Mouse (Mus musculus): Measurements from ENCODE around the gene Rrn3. TPM values are rescaled to one million over a fixed set of nuclear protein-coding genes. Genes with fewer than 3 reads are reported as not detected.
"Not testable (repeated sequence)": the region's sequence is repeated elsewhere in the genome, so short reads cannot be mapped to it uniquely, and the experiment has no call there.

The Rrn3 gene
- 59.2 and 60.1 TPM in 2 replicates for polyA plus RNA-seq (2015; fragmentation: Nextera tagmentation; extraction: Ambion mirVana)

- peak within 1 kb of the TSS; percentile 97 for H3K4me3 ChIP-seq
- H3K4me2 ChIP-seq: peak within 1 kb of the TSS; percentile 76
- H3K9ac ChIP-seq: peak within 1 kb of the TSS; percentile 95
- no peaks in the 10 kb centered on the region for H3K9me3 ChIP-seq
- under 1% methylated on average over 54 of the region's 57 CpGs for WGBS
- H3K27ac ChIP-seq: peak within 1 kb of the TSS; percentile 85
- peaks cover 11% of the 10 kb centered on the region for H3K36me3 ChIP-seq
- H3K4me1 ChIP-seq: peaks cover 20% of the 10 kb centered on the region
- H3K27me3 ChIP-seq: no peaks in the 10 kb centered on the region
- ATAC-seq (ENCODE audit: borderline replicate concordance, extremely low read depth, low FRiP score, low TSS enrichment): peak; percentile 98
These were observed at the start of gene Rrn3 for GRCm38 (mm10) chr16:13780353-13781036. Gene Rrn3, plus strand, starts transcription at chr16:13780708.

- WGBS: 67% methylated on average over 3 of the region's 3 CpGs
- no peak for ATAC-seq (ENCODE audit: borderline replicate concordance, extremely low read depth, low FRiP score, low TSS enrichment)
- Histone ChIP-seq H3K4me2 (no peak overlapping the region), H3K4me1 (peaks cover 4% of the 10 kb centered on the region; the same call in 1 of the 2 replicates), H3K4me3 (no peak overlapping the region), H3K36me3 (no peaks in the 10 kb centered on the region), H3K9me3 (no peaks in the 10 kb centered on the region), H3K27ac (no peak overlapping the region), H3K9ac (no peak overlapping the region), H3K27me3 (no peaks in the 10 kb centered on the region)
These were observed 47.7 kb upstream of the Rrn3 start for GRCm38 (mm10) chr16:13732786-13733185.

GRCm38 (mm10) chr16:13733518-13734137 lies 46.9 kb upstream of the Rrn3 start:
- Histone ChIP-seq H3K9me3 (no peaks in the 10 kb centered on the region), H3K4me2 (no peak overlapping the region), H3K27me3 (no peaks in the 10 kb centered on the region), H3K36me3 (no peaks in the 10 kb centered on the region), H3K4me1 (peaks cover 4% of the 10 kb centered on the region; the same call in 1 of the 2 replicates), H3K27ac (no peak overlapping the region), H3K9ac (no peak overlapping the region), H3K4me3 (no peak overlapping the region)
- ATAC-seq (ENCODE audit: borderline replicate concordance, extremely low read depth, low FRiP score, low TSS enrichment): no peak
- 16% methylated on average over 9 of the region's 9 CpGs for WGBS

- Histone ChIP-seq H3K4me3 (no peak overlapping the region), H3K9ac (no peak overlapping the region), H3K4me1 (no peaks in the 10 kb centered on the region), H3K36me3 (no peaks in the 10 kb centered on the region), H3K4me2 (no peak overlapping the region), H3K9me3 (no peaks in the 10 kb centered on the region), H3K27ac (no peak overlapping the region), H3K27me3 (no peaks in the 10 kb centered on the region)
- ATAC-seq (ENCODE audit: borderline replicate concordance, extremely low read depth, low FRiP score, low TSS enrichment): no peak
- WGBS: 59% methylated on average over 8 of the region's 8 CpGs
These were observed 44.5 kb upstream of the Rrn3 start for GRCm38 (mm10) chr16:13735977-13736376.

GRCm38 (mm10) chr16:13739044-13739443 lies 41.5 kb upstream of the Rrn3 start:
- not testable (repeated sequence) for H3K4me1 ChIP-seq; H3K9ac ChIP-seq; H3K4me2 ChIP-seq; H3K4me3 ChIP-seq; H3K27me3 ChIP-seq; ATAC-seq (ENCODE audit: borderline replicate concordance, extremely low read depth, low FRiP score, low TSS enrichment); H3K27ac ChIP-seq; H3K9me3 ChIP-seq; H3K36me3 ChIP-seq
- 65% methylated on average over 4 of the region's 4 CpGs for WGBS

- H3K27me3 ChIP-seq: no peaks in the 10 kb centered on the region
- H3K27ac ChIP-seq: no peak overlapping the region
- ATAC-seq (ENCODE audit: borderline replicate concordance, extremely low read depth, low FRiP score, low TSS enrichment): no peak
- H3K9me3 ChIP-seq: no peaks in the 10 kb centered on the region
- H3K4me2 ChIP-seq: no peak overlapping the region
- WGBS: 55% methylated on average over 2 of the region's 2 CpGs
- H3K4me1 ChIP-seq: no peaks in the 10 kb centered on the region
- H3K4me3 ChIP-seq: no peak overlapping the region
- no peak overlapping the region for H3K9ac ChIP-seq
- no peaks in the 10 kb centered on the region for H3K36me3 ChIP-seq
These were observed 39.7 kb upstream of the Rrn3 start for GRCm38 (mm10) chr16:13740844-13741243.

- Histone ChIP-seq H3K27me3 (no peaks in the 10 kb centered on the region), H3K9ac (no peak overlapping the region), H3K4me3 (no peak overlapping the region), H3K27ac (no peak overlapping the region), H3K36me3 (no peaks in the 10 kb centered on the region), H3K9me3 (no peaks in the 10 kb centered on the region), H3K4me2 (no peak overlapping the region), H3K4me1 (no peaks in the 10 kb centered on the region)
- 89% methylated on average over 8 of the region's 8 CpGs for WGBS
- ATAC-seq (ENCODE audit: borderline replicate concordance, extremely low read depth, low FRiP score, low TSS enrichment): no peak
These were observed 32.8 kb upstream of the Rrn3 start for GRCm38 (mm10) chr16:13747708-13748107.

- Histone ChIP-seq H3K27ac (no peak overlapping the region), H3K27me3 (no peaks in the 10 kb centered on the region), H3K9me3 (no peaks in the 10 kb centered on the region), H3K4me2 (no peak overlapping the region), H3K9ac (no peak overlapping the region), H3K4me3 (no peak overlapping the region), H3K4me1 (no peaks in the 10 kb centered on the region), H3K36me3 (no peaks in the 10 kb centered on the region)
- ATAC-seq (ENCODE audit: borderline replicate concordance, extremely low read depth, low FRiP score, low TSS enrichment): no peak
- 61% methylated on average over 3 of the region's 3 CpGs for WGBS
These were observed 32.4 kb upstream of the Rrn3 start for GRCm38 (mm10) chr16:13748124-13748523.

GRCm38 (mm10) chr16:13748813-13749212 lies 31.7 kb upstream of the Rrn3 start:
- not testable (repeated sequence) for H3K9ac ChIP-seq; H3K27me3 ChIP-seq; H3K4me1 ChIP-seq; H3K27ac ChIP-seq; H3K36me3 ChIP-seq; H3K9me3 ChIP-seq; H3K4me3 ChIP-seq; H3K4me2 ChIP-seq; ATAC-seq (ENCODE audit: borderline replicate concordance, extremely low read depth, low FRiP score, low TSS enrichment)
- 30% methylated on average over 10 of the region's 10 CpGs for WGBS

- no peak overlapping the region for H3K4me2 ChIP-seq
- H3K27ac ChIP-seq: no peak overlapping the region
- H3K27me3 ChIP-seq: no peaks in the 10 kb centered on the region
- no peak for ATAC-seq (ENCODE audit: borderline replicate concordance, extremely low read depth, low FRiP score, low TSS enrichment)
- H3K4me3 ChIP-seq: no peak overlapping the region
- no peaks in the 10 kb centered on the region for H3K9me3 ChIP-seq
- WGBS: 60% methylated on average over 5 of the region's 5 CpGs
- H3K4me1 ChIP-seq: no peaks in the 10 kb centered on the region
- no peak overlapping the region for H3K9ac ChIP-seq
- no peaks in the 10 kb centered on the region for H3K36me3 ChIP-seq
These were observed 31.2 kb upstream of the Rrn3 start for GRCm38 (mm10) chr16:13749306-13749705.

- no peaks in the 10 kb centered on the region for H3K27me3 ChIP-seq
- no peak overlapping the region for H3K4me3 ChIP-seq
- no peak overlapping the region for H3K9ac ChIP-seq
- no peak for ATAC-seq (ENCODE audit: borderline replicate concordance, extremely low read depth, low FRiP score, low TSS enrichment)
- H3K27ac ChIP-seq: no peak overlapping the region
- no peaks in the 10 kb centered on the region for H3K36me3 ChIP-seq
- H3K4me2 ChIP-seq: no peak overlapping the region
- H3K9me3 ChIP-seq: no peaks in the 10 kb centered on the region
- 0 out of 2 replicates have a peak, but pooled peaks cover 2% of the 10 kb centered on the region for H3K4me1 ChIP-seq
- WGBS: 43% methylated on average over 3 of the region's 3 CpGs
These were observed 30.5 kb upstream of the Rrn3 start for GRCm38 (mm10) chr16:13749981-13750380.

GRCm38 (mm10) chr16:13750626-13751025 lies 29.9 kb upstream of the Rrn3 start:
- no peaks in the 10 kb centered on the region for H3K9me3 ChIP-seq
- no peaks in the 10 kb centered on the region for H3K36me3 ChIP-seq
- 0 out of 2 replicates have a peak, but pooled peaks cover 5% of the 10 kb centered on the region for H3K4me1 ChIP-seq
- 90% methylated on average over 13 of the region's 13 CpGs for WGBS
- no peak for ATAC-seq (ENCODE audit: borderline replicate concordance, extremely low read depth, low FRiP score, low TSS enrichment)
- no peaks in the 10 kb centered on the region for H3K27me3 ChIP-seq
- H3K27ac ChIP-seq: no peak overlapping the region
- no peak overlapping the region for H3K4me2 ChIP-seq
- no peak overlapping the region for H3K4me3 ChIP-seq
- H3K9ac ChIP-seq: no peak overlapping the region

Measured in lung, embryonic 15.5 days (tissue).